In genomic region chr11:61377881-61378613, GRCm38 (mm10) we compare ENCODE assay signal across 9 mouse cellular contexts. TPM values are rescaled to one million over a fixed set of nuclear protein-coding genes. Genes with fewer than 3 reads are reported as not detected.
A peak's percentile ranks its signal among the peaks of the same experiment; 100 is the strongest.
DNase-seq lines count a peak whose midpoint lies in the region; TF ChIP-seq lines count a peak whose summit lies in the region.
"Had no signal": no experiment of that assay in that cellular context is flagged by ENCODE, and none has a peak within 500 bp of the region (broad histone marks: within the 10 kb centered on the region; RNA-seq: fewer than 3 reads in every experiment).

Gene Slc47a1 (minus strand): TSS chr11:61378345.

- H3K27ac ChIP-seq in testis, adult 2 months (ENCODE audit: control insufficient read depth, insufficient read depth, low read depth, low read length): no peak within 1 kb of the TSS
- peak within 1 kb of the TSS; percentile 94 for H3K27ac ChIP-seq in small intestine, adult 2 months (ENCODE audit: insufficient read depth, low read depth, low read length)

- H3K4me1 ChIP-seq in testis, adult 2 months (ENCODE audit: control insufficient read depth, insufficient read depth, low read length): peaks cover 7% of the 10 kb centered on the region
- peaks cover 7% of the 10 kb centered on the region; the same call in 1 of the 2 replicates for H3K4me1 ChIP-seq in small intestine, adult 2 months (ENCODE audit: control insufficient read depth, insufficient read depth, insufficient read length, low read length)

- H3K36me3 ChIP-seq in testis, adult 2 months (ENCODE audit: control insufficient read depth, insufficient read depth, low read length): no peaks in the 10 kb centered on the region
- no peaks in the 10 kb centered on the region for H3K36me3 ChIP-seq in small intestine, adult 2 months (ENCODE audit: control insufficient read depth, insufficient read depth, low read length)

- WGBS in small intestine, adult 2 months: 7% methylated on average over 39 of the region's 39 CpGs

- peak within 1 kb of the TSS; percentile 21; the same call in 1 of the 2 replicates for H3K4me3 ChIP-seq in testis, adult 2 months (ENCODE audit: control insufficient read depth, low read depth, low read length)
- H3K4me3 ChIP-seq in small intestine, adult 2 months (ENCODE audit: low read depth, low read length): peak within 1 kb of the TSS; percentile 62

- intact Hi-C loops in left cerebral cortex, postnatal 36 days (cut with DNase I): no loop called here

- no peak for DNase-seq in testis, postnatal 14 days (ENCODE audit: low spot score)
- DNase-seq in heart, adult 18-20 months: peak; percentile 39 to 47
- peak; percentile 83 for DNase-seq in kidney, adult 11 months
- DNase-seq in lung, adult 18-20 months: peak; percentile 14 to 42
- DNase-seq in left cerebral cortex, postnatal 36 days (ENCODE audit: low spot score in 2 of 2): no peak
- no peak for DNase-seq in spleen, adult 18-20 months

- TF ChIP-seq POLR2A in testis, adult 2 months (IDR thresholded peaks at IDR 0.05; ENCODE audit: control insufficient read depth, low read depth, low read length): no peak
- TF ChIP-seq POLR2A in small intestine, adult 2 months (IDR thresholded peaks at IDR 0.05; ENCODE audit: low read depth, low read length): no peak

- H3K27me3 ChIP-seq in testis, adult 2 months (ENCODE audit: control insufficient read depth, insufficient read depth, low read length): no peaks in the 10 kb centered on the region
- peaks cover 7% of the 10 kb centered on the region for H3K27me3 ChIP-seq in small intestine, adult 2 months (ENCODE audit: control insufficient read depth, insufficient read depth, low read length)

- TF ChIP-seq CTCF in testis, adult 2 months (IDR thresholded peaks at IDR 0.05; ENCODE audit: control insufficient read depth, insufficient read depth, insufficient replicate concordance, low read depth, low read length): no peak
- TF ChIP-seq CTCF in small intestine, adult 2 months (IDR thresholded peaks at IDR 0.05; ENCODE audit: extremely low read depth, insufficient read length, insufficient replicate concordance, low read depth, low read length): no peak

RNA-seq across cellular contexts. Expression of gene Slc47a1, which starts in this region (rescaled TPM):
- polyA plus RNA-seq in testis, adult 2 months (2012; rRNA removed): 0.82 and 1.4 TPM in 2 replicates
- 10 to 100 TPM; 23.6 to 26.1 TPM for total RNA-seq in heart, adult 18-20 months (2021)
- polyA plus RNA-seq in small intestine, adult 2 months (2012; rRNA removed): 9.7 and 25.8 TPM in 2 replicates
- 1 to 10 TPM in 1 of 2 experiments, under 1 TPM in 1; 0.99 to 1.9 TPM for total RNA-seq in left cerebral cortex, postnatal 36 days (2021)
- total RNA-seq: hematopoietic stem cell, adult 5-6 weeks had no signal

Comparison
In these comparisons a context has a peak if more than half of its experiments do, and no peak if none do; other contexts are left out.
1. RNA of gene Slc47a1 (total RNA-seq): 23.6 to 26.1 TPM in heart, adult 18-20 months; 0.99 to 1.9 TPM in left cerebral cortex, postnatal 36 days; every median in the first group is over 4 times any median in the second.
2. DNase-seq: peak in heart, adult 18-20 months (2 of 2), kidney, adult 11 months (single experiment) and lung, adult 18-20 months (2 of 2); none in testis, postnatal 14 days (single experiment), left cerebral cortex, postnatal 36 days (0 of 2) and spleen, adult 18-20 months (0 of 2).